Mouse (Mus musculus): ENCODE measurements at regions not wholly inside any gene's neighbourhood (a gene's known extent, or its start where the extent isn't known, plus 50 kb on each side); places are given as distances from the start of the nearest gene placed in this dataset.

- H3K9me3 ChIP-seq, result no peaks in the 10 kb centered on the region
- no peaks in the 10 kb centered on the region for H3K36me3 ChIP-seq
- H3K27ac ChIP-seq, result no peak overlapping the region
- H3K4me2 ChIP-seq (replicated peaks), result no peak overlapping the region
- ATAC-seq, result no peak
- no peaks in the 10 kb centered on the region for H3K4me1 ChIP-seq (replicated peaks)
- 92% methylated on average over 1 of the region's 1 CpGs for WGBS
- H3K9ac ChIP-seq, result no peak overlapping the region
- no peaks in the 10 kb centered on the region for H3K27me3 ChIP-seq (replicated peaks)
- H3K4me3 ChIP-seq (replicated peaks), result no peak overlapping the region
Observed at GRCm38 (mm10) chr9:47469576-47469975, 60.4 kb upstream of the Cadm1 start.

DNA sequence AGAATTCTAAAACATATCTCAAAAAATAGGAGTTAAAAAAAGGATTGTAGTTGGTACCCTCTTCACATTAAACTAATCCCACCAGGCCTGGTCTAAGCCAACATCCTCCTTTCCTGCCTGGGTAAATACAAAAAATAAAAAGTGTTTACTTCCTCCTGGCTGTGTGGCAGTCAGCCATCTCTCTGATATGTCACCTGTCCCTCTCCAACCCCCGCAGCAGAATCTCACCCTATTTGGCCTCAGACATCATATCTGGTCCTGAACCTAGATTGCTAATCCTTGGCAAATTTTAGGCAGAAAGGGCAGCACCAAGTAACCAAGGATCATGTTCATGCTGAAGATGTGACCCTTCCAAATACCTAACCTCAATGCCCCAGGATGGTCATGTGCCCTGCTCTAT is 59.2 kb upstream of the Cadm1 start:
- H3K4me3 ChIP-seq (replicated peaks), result no peak overlapping the region
- WGBS, result 65% methylated on average over 1 of the region's 1 CpGs
- H3K9ac ChIP-seq, result no peak overlapping the region
- no peaks in the 10 kb centered on the region for H3K27me3 ChIP-seq (replicated peaks)
- no peaks in the 10 kb centered on the region for H3K9me3 ChIP-seq
- no peak overlapping the region for H3K27ac ChIP-seq
- no peak overlapping the region for H3K4me2 ChIP-seq (replicated peaks)
- H3K4me1 ChIP-seq (replicated peaks), result no peaks in the 10 kb centered on the region
- H3K36me3 ChIP-seq, result no peaks in the 10 kb centered on the region
- ATAC-seq, result no peak

DNA sequence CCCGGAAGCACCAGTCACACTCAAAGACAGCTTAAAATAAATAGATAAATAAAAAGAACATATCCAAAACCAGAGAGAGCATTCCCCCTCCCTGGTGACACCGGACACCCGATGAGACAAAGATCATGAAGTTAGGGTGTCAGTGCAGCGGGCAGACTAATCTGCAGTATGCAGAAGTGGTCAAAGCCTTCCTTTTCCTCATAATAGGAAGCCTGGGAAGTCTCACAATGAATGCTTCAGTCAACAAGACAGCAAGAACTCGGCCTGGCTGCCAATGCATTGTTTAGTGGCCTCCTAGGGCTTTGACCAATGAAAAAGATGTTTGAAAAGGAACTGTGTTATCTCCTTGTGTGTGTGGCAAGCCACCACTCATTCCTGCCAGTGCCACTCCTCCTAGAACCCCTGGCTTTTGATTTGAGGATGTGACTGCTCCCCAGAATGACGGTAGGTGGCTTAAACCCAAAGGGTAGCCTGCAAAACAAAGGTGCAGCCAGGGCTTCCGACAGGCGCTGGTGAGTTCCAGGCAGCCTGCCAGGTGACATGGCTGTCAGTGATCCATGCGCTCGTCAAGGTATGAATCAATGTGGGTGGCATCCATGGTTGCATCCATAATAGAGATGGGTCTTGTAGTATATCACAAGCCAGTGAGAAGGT is 58.1 kb upstream of the Cadm1 start:
- 51% methylated on average over 10 of the region's 10 CpGs for WGBS
- ATAC-seq, result no peak
- no peaks in the 10 kb centered on the region for H3K9me3 ChIP-seq
- no peaks in the 10 kb centered on the region for H3K27me3 ChIP-seq (replicated peaks)
- no peak overlapping the region for H3K4me3 ChIP-seq (replicated peaks)
- no peak overlapping the region for H3K27ac ChIP-seq
- no peaks in the 10 kb centered on the region for H3K36me3 ChIP-seq
- H3K4me2 ChIP-seq (replicated peaks), result no peak overlapping the region
- H3K9ac ChIP-seq, result no peak overlapping the region
- no peaks in the 10 kb centered on the region for H3K4me1 ChIP-seq (replicated peaks)

DNA sequence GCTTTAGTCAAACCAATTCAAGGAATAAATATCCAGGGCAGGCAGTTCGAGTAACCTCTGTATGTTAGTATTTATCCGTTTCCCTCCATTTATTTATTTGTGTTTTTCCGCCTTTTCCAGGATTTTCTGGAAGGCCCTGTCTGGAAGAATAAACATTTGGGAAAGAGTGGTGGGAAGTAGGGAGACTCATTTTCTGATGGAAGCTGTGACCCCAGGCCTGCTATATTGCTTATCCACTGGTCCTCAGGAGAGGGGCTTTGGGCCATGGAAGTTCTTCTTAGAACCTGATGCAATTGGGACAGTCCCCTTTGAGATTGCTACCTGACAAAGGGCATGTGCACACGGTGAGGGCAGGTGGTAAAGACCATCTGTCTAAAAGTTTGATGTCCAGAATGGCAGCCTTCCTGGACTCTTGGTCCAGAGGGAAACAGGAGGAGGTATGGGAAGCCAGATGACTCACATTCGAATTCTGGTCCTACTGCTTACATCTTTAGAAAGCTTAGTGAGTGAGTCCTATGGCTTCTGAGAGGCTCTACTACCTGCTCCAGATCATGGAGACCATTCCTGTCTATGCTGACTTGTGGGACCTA is 56.1 kb upstream of the Cadm1 start:
- no peak overlapping the region for H3K27ac ChIP-seq
- 72% methylated on average over 5 of the region's 5 CpGs for WGBS
- H3K9ac ChIP-seq, result no peak overlapping the region
- H3K4me1 ChIP-seq (replicated peaks), result no peaks in the 10 kb centered on the region
- H3K9me3 ChIP-seq, result no peaks in the 10 kb centered on the region
- no peak overlapping the region for H3K4me3 ChIP-seq (replicated peaks)
- no peaks in the 10 kb centered on the region for H3K27me3 ChIP-seq (replicated peaks)
- no peak for ATAC-seq
- H3K4me2 ChIP-seq (replicated peaks), result no peak overlapping the region
- H3K36me3 ChIP-seq, result no peaks in the 10 kb centered on the region

- H3K27me3 ChIP-seq (replicated peaks), result no peaks in the 10 kb centered on the region
- ATAC-seq, result no peak; the same call in 1 of the 2 replicates
- H3K36me3 ChIP-seq, result no peaks in the 10 kb centered on the region
- H3K4me1 ChIP-seq (replicated peaks), result no peaks in the 10 kb centered on the region
- H3K27ac ChIP-seq, result no peak overlapping the region
- 31% methylated on average over 5 of the region's 5 CpGs for WGBS
- no peak overlapping the region for H3K4me2 ChIP-seq (replicated peaks)
- no peaks in the 10 kb centered on the region for H3K9me3 ChIP-seq
- no peak overlapping the region for H3K9ac ChIP-seq
- no peak overlapping the region for H3K4me3 ChIP-seq (replicated peaks)
Observed at GRCm38 (mm10) chr9:47474776-47475175, 55.2 kb upstream of the Cadm1 start.

GRCm38 (mm10) chr9:47477889-47478288 is 52.1 kb upstream of the Cadm1 start:
- H3K4me3 ChIP-seq (replicated peaks), result no peak overlapping the region
- H3K27ac ChIP-seq, result no peak overlapping the region
- no peak overlapping the region for H3K9ac ChIP-seq
- H3K27me3 ChIP-seq (replicated peaks), result no peaks in the 10 kb centered on the region
- H3K4me2 ChIP-seq (replicated peaks), result no peak overlapping the region
- no peaks in the 10 kb centered on the region for H3K4me1 ChIP-seq (replicated peaks)
- H3K36me3 ChIP-seq, result no peaks in the 10 kb centered on the region
- ATAC-seq, result no peak
- H3K9me3 ChIP-seq, result no peaks in the 10 kb centered on the region
- WGBS, result 90% methylated on average over 2 of the region's 2 CpGs

Measured in intestine, embryonic 15.5 days (tissue).